Mouse (Mus musculus) liver, embryonic 11.5 days (tissue): ENCODE data around the gene Psma3. TPM values are rescaled to one million over a fixed set of nuclear protein-coding genes. Genes with fewer than 3 reads are reported as not detected.

Experiments used
- ATAC-seq: fragments of 200-750 bp; cut with Nextera tagmentation; replicated peaks from 2 replicates; pipeline ENCODE4 v1.8.0; 2017; ENCODE audit warnings: moderate number of reproducible peaks, mild to moderate bottlenecking, moderate TSS enrichment, moderate library complexity; ENCODE audit not compliant: low FRiP score
- DNase-seq: peaks from one replicate; pipeline ENCODE4 v3.0.0-alpha.2; 2017; ENCODE audit warnings: low spot score
- H3K27ac ChIP-seq: fragments of 300-500 bp; sonication (generic); 2 replicates; pipeline ENCODE4 v1.5.1; 2014; ENCODE audit warnings: mild to moderate bottlenecking, low read depth, low read length, control low read depth
- H3K27me3 ChIP-seq: fragments of 300-500 bp; sonication (generic); replicated peaks from 2 replicates; pipeline ENCODE4 v1.6.1; 2014; ENCODE audit warnings: low read length, mixed read lengths; ENCODE audit not compliant: control insufficient read depth, insufficient read depth
- H3K36me3 ChIP-seq: fragments of 300-500 bp; sonication (generic); 2 replicates; pipeline ENCODE4 v1.6.1; 2014; ENCODE audit warnings: mild to moderate bottlenecking, low read length, moderate library complexity, mixed read lengths; ENCODE audit not compliant: control insufficient read depth, insufficient read depth
- H3K4me1 ChIP-seq: fragments of 300-500 bp; sonication (generic); replicated peaks from 2 replicates; pipeline ENCODE4 v1.6.1; 2014; ENCODE audit warnings: low read length, mixed read lengths; ENCODE audit not compliant: control insufficient read depth, insufficient read depth
- H3K4me2 ChIP-seq: fragments of 300-500 bp; sonication (generic); 2 replicates; pipeline ENCODE4 v1.6.1; 2014; ENCODE audit warnings: mild to moderate bottlenecking, control low read depth, moderate library complexity
- H3K4me3 ChIP-seq: fragments of 300-500 bp; sonication (generic); 2 replicates; pipeline ENCODE4 v1.5.1; 2014; ENCODE audit warnings: low read depth, low read length, control low read depth
- H3K9ac ChIP-seq: fragments of 300-500 bp; sonication (generic); 2 replicates; pipeline ENCODE4 v1.6.1; 2014; ENCODE audit warnings: low read depth, low read length, control low read depth
- H3K9me3 ChIP-seq: fragments of 300-500 bp; sonication (generic); 2 replicates; pipeline ENCODE4 v1.6.1; 2016; ENCODE audit warnings: low read length, inconsistent platforms, mixed read lengths; ENCODE audit not compliant: control insufficient read depth
- WGBS: fragments of 180-500 bp; shearing (Covaris S2); extraction: QIAGEN DNeasy Blood & Tissue Kit; methylation state at CpG from one replicate; pipeline ENCODE4 v1.1.7; 2014; 5-methylcytosine and 5-hydroxymethylcytosine counted together
- polyA plus RNA-seq: library from polyadenylated mRNA; unstranded; fragments of >200 nt; fragmentation: Nextera tagmentation; extraction: Ambion mirVana; gene quantifications from 2 replicates; pipeline ENCODE4 v1.2.1, GENCODE M21; 2014

The Psma3 gene
- polyA plus RNA-seq, 1 experiment from 2014 or later = 602 TPM

GRCm38 (mm10) chr12:71044488-71044887 is 70.1 kb downstream of the Psma3 start:
- ATAC-seq (no peak), DNase-seq (no peak)
- Histone ChIP-seq H3K4me3 (no peak overlapping the region), H3K9ac (no peak overlapping the region), H3K36me3 (peaks cover 22% of the 10 kb centered on the region), H3K4me1 (no peaks in the 10 kb centered on the region), H3K27ac (no peak overlapping the region), H3K27me3 (no peaks in the 10 kb centered on the region), H3K9me3 (no peaks in the 10 kb centered on the region), H3K4me2 (no peak overlapping the region)
- 91% methylated on average over 2 of the region's 2 CpGs for WGBS

Other genes with a start within 250 kb of the Psma3 start
- 9.7 and 9.9 TPM in 2 replicates for gene Frmd6, start 149.1 kb upstream of the Psma3 start, polyA plus RNA-seq
- gene Actr10, start 36.8 kb upstream of the Psma3 start, polyA plus RNA-seq = 197 and 201 TPM in 2 replicates
- 31.6 and 32.5 TPM in 2 replicates for gene Arid4a, start 41.4 kb downstream of the Psma3 start, polyA plus RNA-seq
- not detected in 2 replicates for gene Tomm20l, start 136.8 kb downstream of the Psma3 start, polyA plus RNA-seq
- gene Timm9, start 162.1 kb downstream of the Psma3 start, polyA plus RNA-seq = 109 and 120 TPM in 2 replicates
- 12.2 TPM in 2 replicates for gene 2700049A03Rik, start 162.2 kb downstream of the Psma3 start, polyA plus RNA-seq